Mouse (Mus musculus) ES-E14 (cell line): ENCODE data around the gene Tmprss4. TPM values are rescaled to one million over a fixed set of nuclear protein-coding genes. Genes with fewer than 3 reads are reported as not detected.

Source experiments
- DNase-seq: peaks from one replicate; pipeline ENCODE4 v3.0.0-alpha.2; 2013; ENCODE audit warnings: low read depth, low spot score
- H3K27ac ChIP-seq: 2 replicates; pipeline ENCODE4 v1.5.1; 2012; ENCODE audit warnings: low read depth, mild to moderate bottlenecking, low read length, moderate library complexity, mixed read lengths; ENCODE audit not compliant: poor library complexity, insufficient read depth, severe bottlenecking
- H3K36me3 ChIP-seq: 2 replicates; pipeline ENCODE4 v1.6.1; 2012; ENCODE audit warnings: mild to moderate bottlenecking, low read length, moderate library complexity, mixed read lengths; ENCODE audit not compliant: control insufficient read depth, poor library complexity, insufficient read depth, severe bottlenecking
- H3K4me1 ChIP-seq, 2 experiments: fragments of 150-350 bp in 1 of 2; sonication (generic) in 1 of 2; 2 replicates each; pipeline ENCODE4 v1.6.1; 2012; ENCODE audit warnings: low read length in 2 of 2, mild to moderate bottlenecking in 1 of 2, mixed read lengths in 1 of 2; ENCODE audit not compliant: control insufficient read depth in 2 of 2, insufficient read depth in 2 of 2, poor library complexity in 1 of 2
- H3K4me3 ChIP-seq, 2 experiments: fragments of 150-350 bp in 1 of 2; sonication (generic) in 1 of 2; 2 replicates each; pipeline ENCODE4 v1.5.1; 2012; ENCODE audit warnings: low read length in 2 of 2, low read depth in 1 of 2, mild to moderate bottlenecking in 1 of 2, mixed read lengths in 1 of 2; ENCODE audit not compliant: insufficient read depth in 1 of 2, poor library complexity in 1 of 2, severe bottlenecking in 1 of 2
- H3K9ac ChIP-seq: 2 replicates; pipeline ENCODE4 v1.6.1; 2012; ENCODE audit warnings: low read depth, mild to moderate bottlenecking, low read length, mixed read lengths; ENCODE audit not compliant: poor library complexity, insufficient read depth, severe bottlenecking
- H3K9me3 ChIP-seq: fragments of 150-350 bp; sonication (generic); 2 replicates; pipeline ENCODE4 v1.6.1; 2012; ENCODE audit warnings: low read depth, mild to moderate bottlenecking, low read length; ENCODE audit not compliant: control insufficient read depth, insufficient read depth
- CHD2 ChIP-seq: IDR thresholded peaks from 2 replicates; pipeline ENCODE4 v1.6.1; 2014; ENCODE audit warnings: mild to moderate bottlenecking, low read depth, low read length, inconsistent platforms
- HCFC1 ChIP-seq: IDR thresholded peaks from 2 replicates; pipeline ENCODE4 v1.6.1; 2012; ENCODE audit warnings: low read length, inconsistent platforms, borderline replicate concordance; ENCODE audit not compliant: insufficient read depth
- MAFK ChIP-seq: IDR thresholded peaks from 2 replicates; pipeline ENCODE4 v1.6.1; 2014; ENCODE audit warnings: mild to moderate bottlenecking, low read depth, low read length, inconsistent platforms; ENCODE audit not compliant: insufficient read depth
- ZC3H11A ChIP-seq: IDR thresholded peaks from 2 replicates; pipeline ENCODE4 v1.6.1; 2012; ENCODE audit warnings: low read depth, mild to moderate bottlenecking, inconsistent platforms, low read length, borderline replicate concordance
- ZNF384 ChIP-seq: IDR thresholded peaks from 2 replicates; pipeline ENCODE4 v1.6.1; 2012; ENCODE audit warnings: low read depth, low read length, inconsistent platforms
- in situ Hi-C, 2 experiments: fragments of 600-800 bp; cut with MboI; formaldehyde crosslinking; loops; one replicate each; pipeline ENCODE4 v1.15.1; 2025; ENCODE audit warnings: low sequenced_read_pairs in 2 of 2, inconsistent platforms in 1 of 2; ENCODE audit not compliant: unreplicated experiment in 2 of 2
- total RNA-seq: library from RNA; depleted of rRNA; stranded (reverse); fragments of 300-350 nt; gene quantifications from 2 replicates; pipeline ENCODE4 v1.2.3, GENCODE M21; 2012

Gene Tmprss4
- total RNA-seq, 1 experiment, result 0.36 TPM

DNA sequence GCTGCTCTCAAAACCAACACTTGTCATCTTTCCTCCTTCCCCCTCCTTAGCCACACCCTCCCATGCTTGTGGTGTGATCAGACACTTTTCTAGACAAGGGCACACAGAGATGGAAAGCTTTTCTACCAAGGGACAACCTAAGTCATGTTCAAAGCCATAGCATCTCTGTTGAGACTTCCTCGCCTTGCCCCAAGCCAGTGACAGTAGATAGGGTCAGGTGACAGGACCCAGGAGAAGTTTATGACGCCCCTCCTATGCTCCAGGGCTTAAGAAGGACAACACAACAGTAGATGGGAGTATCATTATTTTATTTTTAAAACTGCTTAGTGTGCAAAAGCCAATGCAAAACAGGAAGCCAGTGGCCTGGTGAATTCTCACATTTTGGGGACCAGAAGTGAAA lies 43.6 kb upstream of the Tmprss4 start:
- Histone ChIP-seq H3K9me3 (no peaks in the 10 kb centered on the region), H3K4me1 (no peaks in the 10 kb centered on the region), H3K27ac (no peak overlapping the region), H3K9ac (no peak overlapping the region), H3K36me3 (no peaks in the 10 kb centered on the region), H3K4me3 (no peak overlapping the region)
- TF ChIP-seq MAFK (no peak), HCFC1 (no peak), ZC3H11A (no peak)
- DNase-seq, result no peak
- in situ Hi-C loops, result no loop called here

DNA sequence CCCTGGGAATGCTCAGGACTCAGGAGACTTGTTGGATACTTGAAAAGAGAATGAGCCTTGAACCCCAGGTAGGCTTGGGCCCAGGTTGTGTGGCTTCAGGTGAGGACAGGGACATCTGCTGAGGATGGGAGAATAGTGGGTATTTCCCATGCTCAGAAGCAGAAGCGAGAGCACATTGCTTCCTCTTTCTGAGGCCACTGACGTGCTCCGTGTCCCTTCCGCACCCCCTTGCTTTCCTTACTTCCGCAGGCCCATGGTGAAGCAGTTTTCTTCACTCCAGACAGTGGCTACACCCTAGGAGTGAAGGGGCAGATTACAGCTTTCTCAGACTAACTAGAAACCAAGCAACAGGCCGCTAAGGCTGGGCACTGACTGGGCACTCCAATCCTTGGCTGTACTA lies 42.2 kb upstream of the Tmprss4 start:
- no peak overlapping the region for H3K4me3 ChIP-seq
- no peak overlapping the region for H3K9ac ChIP-seq

DNA sequence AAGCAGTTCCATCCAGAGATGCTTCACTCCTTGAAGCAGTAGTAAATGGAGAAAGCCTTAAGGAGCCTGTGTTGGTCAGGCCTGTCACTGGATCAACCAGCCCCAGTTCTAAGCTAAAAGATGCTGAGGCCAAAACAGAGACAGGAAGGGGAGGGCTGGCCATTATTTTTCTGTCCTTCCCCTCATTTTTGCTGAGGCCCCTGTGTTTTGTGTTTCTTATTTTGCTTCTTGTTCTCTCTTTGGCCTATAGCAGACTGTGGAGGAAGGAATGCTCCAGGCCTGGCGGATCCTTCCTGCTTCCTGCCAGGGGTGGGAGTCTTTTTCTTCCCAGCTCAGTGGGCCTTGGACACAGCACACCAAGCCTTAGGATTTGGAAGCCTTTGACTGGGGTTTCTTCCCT lies 41.5 kb upstream of the Tmprss4 start:
- Histone ChIP-seq H3K4me3 (no peak overlapping the region), H3K27ac (no peak overlapping the region), H3K9ac (no peak overlapping the region), H3K36me3 (no peaks in the 10 kb centered on the region), H3K4me1 (no peaks in the 10 kb centered on the region), H3K9me3 (no peaks in the 10 kb centered on the region)
- in situ Hi-C loops, result no loop called here
- DNase-seq, result no peak
- TF ChIP-seq MAFK (no peak), ZNF384 (no peak)

More for the DNA sequence above, 42.2 kb upstream of the Tmprss4 start:
- Histone ChIP-seq H3K9me3 (no peaks in the 10 kb centered on the region), H3K4me1 (no peaks in the 10 kb centered on the region), H3K27ac (no peak overlapping the region), H3K36me3 (no peaks in the 10 kb centered on the region)
- in situ Hi-C loops, result no loop called here
- TF ChIP-seq CHD2, result no peak
- DNase-seq, result no peak

DNA sequence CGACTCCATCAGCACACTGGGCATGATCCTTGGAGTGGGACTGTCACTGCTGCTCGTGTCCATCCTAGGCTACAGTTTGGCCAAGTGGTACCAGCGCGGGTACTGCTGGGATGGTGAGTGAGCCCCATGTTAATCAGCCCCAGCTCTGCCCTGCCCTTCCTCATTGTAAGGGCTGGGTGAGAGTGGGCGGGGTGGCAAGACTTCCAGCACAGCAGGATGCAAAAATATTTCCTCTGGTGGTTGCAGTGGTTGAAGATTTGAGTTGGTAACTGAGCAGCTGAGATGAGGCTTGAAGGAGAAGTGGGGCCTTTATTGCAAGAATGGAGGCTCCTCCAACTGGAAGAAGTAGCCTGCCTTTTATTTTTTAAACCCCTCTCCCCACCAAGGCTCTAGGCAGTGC lies 37.5 kb upstream of the Tmprss4 start:
- H3K27ac ChIP-seq, result no peak overlapping the region
- in situ Hi-C loops, result no loop called here
- TF ChIP-seq ZNF384 (no peak), MAFK (no peak), CHD2 (no peak), ZC3H11A (no peak), HCFC1 (no peak)

DNA sequence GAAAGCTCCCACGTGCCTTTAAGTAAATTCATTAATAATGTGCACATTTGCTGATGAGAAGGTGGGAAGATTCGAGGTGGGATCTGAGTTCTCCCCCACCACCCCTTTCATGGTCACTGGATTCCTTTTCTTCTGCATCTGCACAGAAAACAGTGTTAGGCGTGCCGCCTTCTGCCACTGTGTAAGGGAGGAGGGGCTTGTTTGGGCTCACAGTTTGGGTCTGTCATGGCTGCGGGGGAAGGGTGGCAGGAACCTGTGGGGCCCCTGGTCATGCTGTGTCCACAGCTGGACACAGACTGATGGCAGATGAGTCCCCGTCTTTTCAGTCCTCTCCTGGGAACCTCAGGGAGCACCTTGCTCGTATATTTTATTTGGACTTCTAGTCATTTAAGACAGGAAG lies 32.9 kb upstream of the Tmprss4 start:
- H3K4me3 ChIP-seq, result no peak overlapping the region
- no peaks in the 10 kb centered on the region for H3K9me3 ChIP-seq
- H3K27ac ChIP-seq, result no peak overlapping the region
- no peaks in the 10 kb centered on the region for H3K36me3 ChIP-seq
- TF ChIP-seq ZC3H11A (no peak), HCFC1 (no peak), ZNF384 (no peak), CHD2 (no peak), MAFK (no peak)
- no peaks in the 10 kb centered on the region for H3K4me1 ChIP-seq
- in situ Hi-C loops, result no loop called here
- no peak overlapping the region for H3K9ac ChIP-seq
- DNase-seq, result no peak

More for the DNA sequence above, 37.5 kb upstream of the Tmprss4 start:
- DNase-seq, result no peak
- H3K9ac ChIP-seq, result no peak overlapping the region
- no peaks in the 10 kb centered on the region for H3K9me3 ChIP-seq
- no peak overlapping the region for H3K4me3 ChIP-seq
- no peaks in the 10 kb centered on the region for H3K36me3 ChIP-seq
- no peaks in the 10 kb centered on the region for H3K4me1 ChIP-seq
